Mouse (Mus musculus) adrenal gland, adult 2 months (tissue): Measurements from ENCODE around the gene Thsd4. TPM values are rescaled to one million over a fixed set of nuclear protein-coding genes. Genes with fewer than 3 reads are reported as not detected.
A peak's percentile ranks its signal among the peaks of the same experiment; 100 is the strongest.

Source experiments
- DNase-seq: peaks from one replicate; pipeline ENCODE4 v3.0.0; 2021
- polyA plus RNA-seq: library from polyadenylated mRNA; depleted of rRNA; stranded (reverse); fragments of >200 nt; gene quantifications from 2 replicates; pipeline ENCODE4 v1.2.3, GENCODE M21; 2012
- total RNA-seq, 2 experiments: library from RNA; stranded (reverse); gene quantifications; 2 replicates each; pipeline ENCODE4 v1.2.3; 2021

Gene Thsd4
- total and polyA plus RNA-seq, 3 experiments, result 2.4 to 5.0 (median 3.7) TPM

- no peak for DNase-seq
These were observed 450.1 kb downstream of the Thsd4 start for GRCm38 (mm10) chr9:60071620-60072263.

GRCm38 (mm10) chr9:60067241-60067640 is 454.6 kb downstream of the Thsd4 start:
- no peak for DNase-seq

GRCm38 (mm10) chr9:60065184-60065583 is 456.7 kb downstream of the Thsd4 start:
- DNase-seq, result no peak

- no peak for DNase-seq
These were observed 458.6 kb downstream of the Thsd4 start for GRCm38 (mm10) chr9:60063191-60063720.

- no peak for DNase-seq
These were observed 465.7 kb downstream of the Thsd4 start for GRCm38 (mm10) chr9:60056131-60056530.

GRCm38 (mm10) chr9:60054951-60055350 is 466.9 kb downstream of the Thsd4 start:
- DNase-seq, result no peak

- DNase-seq, result no peak
These were observed 468.7 kb downstream of the Thsd4 start for GRCm38 (mm10) chr9:60053117-60053516.

- DNase-seq, result no peak
These were observed 469.4 kb downstream of the Thsd4 start for GRCm38 (mm10) chr9:60052415-60052814.

GRCm38 (mm10) chr9:60043175-60043574 is 478.7 kb downstream of the Thsd4 start:
- DNase-seq, result no peak

GRCm38 (mm10) chr9:60034883-60035282 is 487.0 kb downstream of the Thsd4 start:
- no peak for DNase-seq

GRCm38 (mm10) chr9:60027234-60027633 is 494.6 kb downstream of the Thsd4 start:
- DNase-seq, result peak; percentile 66

GRCm38 (mm10) chr9:60026795-60027194 is 495.1 kb downstream of the Thsd4 start:
- DNase-seq, result no peak

GRCm38 (mm10) chr9:60025919-60026318 is 495.9 kb downstream of the Thsd4 start:
- no peak for DNase-seq

- no peak for DNase-seq
These were observed 496.9 kb downstream of the Thsd4 start for GRCm38 (mm10) chr9:60024971-60025370.

- peak; percentile 76 for DNase-seq
These were observed 497.3 kb downstream of the Thsd4 start for GRCm38 (mm10) chr9:60024545-60024944.

GRCm38 (mm10) chr9:60022331-60022730 is 499.5 kb downstream of the Thsd4 start:
- no peak for DNase-seq

- no peak for DNase-seq
These were observed 501.4 kb downstream of the Thsd4 start for GRCm38 (mm10) chr9:60020444-60020843.

- DNase-seq, result no peak
These were observed 511.6 kb downstream of the Thsd4 start for GRCm38 (mm10) chr9:60010285-60010684.

GRCm38 (mm10) chr9:60008936-60009335 is 512.9 kb downstream of the Thsd4 start:
- DNase-seq, result peak; percentile 48

- DNase-seq, result no peak
These were observed 519.5 kb downstream of the Thsd4 start for GRCm38 (mm10) chr9:60002323-60002722.

GRCm38 (mm10) chr9:60001444-60001843 is 520.4 kb downstream of the Thsd4 start:
- no peak for DNase-seq

- no peak for DNase-seq
These were observed 524.1 kb downstream of the Thsd4 start for GRCm38 (mm10) chr9:59997725-59998124.

- no peak for DNase-seq
These were observed 530.4 kb downstream of the Thsd4 start for GRCm38 (mm10) chr9:59991407-59991806.

GRCm38 (mm10) chr9:59989864-59990263 is 532.0 kb downstream of the Thsd4 start:
- peak; percentile 54 for DNase-seq
